Mouse (Mus musculus): ENCODE measurements around the gene Ercc8. TPM values are rescaled to one million over a fixed set of nuclear protein-coding genes. Genes with fewer than 3 reads are reported as not detected.

The Ercc8 gene
- polyA plus RNA-seq, 1 experiment from 2014 or later, result 36.2 TPM

DNA sequence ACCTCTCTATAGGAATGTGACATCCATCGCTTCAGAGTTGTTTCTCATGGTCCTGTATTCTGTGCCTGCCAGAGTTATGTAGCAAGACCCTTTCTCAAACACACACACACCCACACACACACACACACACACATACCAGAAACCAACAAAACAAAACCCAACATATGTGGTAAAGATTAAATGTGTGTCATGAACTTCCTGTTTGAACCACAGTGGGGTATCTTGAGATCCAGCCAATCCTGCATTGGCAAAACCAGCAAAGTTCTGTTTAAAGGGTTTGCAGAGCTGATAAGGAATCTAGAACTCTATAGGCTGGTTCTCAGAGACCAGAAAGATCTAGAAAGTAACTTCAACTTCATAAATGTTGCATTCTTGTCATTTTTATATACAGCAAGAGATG, 11.5 kb downstream of the Ercc8 start:
- H3K4me3 ChIP-seq (ENCODE audit: low read depth, low read length), result no peak overlapping the region
- no peaks in the 10 kb centered on the region for H3K4me1 ChIP-seq (ENCODE audit: control insufficient read depth, insufficient read depth, low read length)
- no peaks in the 10 kb centered on the region for H3K27me3 ChIP-seq (replicated peaks; ENCODE audit: control insufficient read depth, insufficient read depth, low read length)
- H3K9me3 ChIP-seq (replicated peaks; ENCODE audit: control insufficient read depth, low read length), result no peaks in the 10 kb centered on the region
- no peak overlapping the region for H3K9ac ChIP-seq (ENCODE audit: low read length)
- H3K4me2 ChIP-seq (ENCODE audit: low read length), result no peak overlapping the region
- H3K27ac ChIP-seq (ENCODE audit: low read depth, low read length), result no peak overlapping the region
- 94% methylated on average over 1 of the region's 1 CpGs for WGBS
- peaks cover 32% of the 10 kb centered on the region for H3K36me3 ChIP-seq (ENCODE audit: control insufficient read depth, insufficient read depth, low read length)
- ATAC-seq (no peak), DNase-seq (ENCODE audit: low spot score) (no peak)

DNA sequence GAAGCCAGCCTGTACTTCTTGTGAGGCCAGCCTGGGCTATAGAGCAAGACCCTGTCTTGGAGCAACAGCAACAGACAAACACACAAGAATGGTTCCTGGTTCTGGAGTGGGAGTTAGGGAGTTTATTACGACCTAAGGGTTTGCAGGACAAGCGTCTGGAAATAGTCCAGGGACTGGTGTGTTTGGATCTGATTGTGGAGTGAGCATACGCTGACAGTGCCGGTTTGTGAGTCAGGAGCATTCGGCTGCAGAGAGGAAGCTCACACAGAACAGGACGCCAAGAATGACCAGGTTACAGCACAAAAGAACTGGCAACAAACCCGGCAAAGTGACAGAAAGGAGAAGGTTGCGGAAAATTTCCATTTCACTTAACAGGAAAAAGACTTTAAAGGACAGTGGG, 12.0 kb downstream of the Ercc8 start:
- Histone ChIP-seq H3K27me3 (replicated peaks; ENCODE audit: control insufficient read depth, insufficient read depth, low read length) (no peaks in the 10 kb centered on the region), H3K4me2 (ENCODE audit: low read length) (no peak overlapping the region), H3K36me3 (ENCODE audit: control insufficient read depth, insufficient read depth, low read length) (peaks cover 32% of the 10 kb centered on the region), H3K27ac (ENCODE audit: low read depth, low read length) (no peak overlapping the region), H3K9ac (ENCODE audit: low read length) (no peak overlapping the region), H3K4me1 (ENCODE audit: control insufficient read depth, insufficient read depth, low read length) (no peaks in the 10 kb centered on the region), H3K4me3 (ENCODE audit: low read depth, low read length) (no peak overlapping the region), H3K9me3 (replicated peaks; ENCODE audit: control insufficient read depth, low read length) (no peaks in the 10 kb centered on the region)
- WGBS, result 89% methylated on average over 8 of the region's 8 CpGs
- DNase-seq (ENCODE audit: low spot score) (no peak), ATAC-seq (no peak)

DNA sequence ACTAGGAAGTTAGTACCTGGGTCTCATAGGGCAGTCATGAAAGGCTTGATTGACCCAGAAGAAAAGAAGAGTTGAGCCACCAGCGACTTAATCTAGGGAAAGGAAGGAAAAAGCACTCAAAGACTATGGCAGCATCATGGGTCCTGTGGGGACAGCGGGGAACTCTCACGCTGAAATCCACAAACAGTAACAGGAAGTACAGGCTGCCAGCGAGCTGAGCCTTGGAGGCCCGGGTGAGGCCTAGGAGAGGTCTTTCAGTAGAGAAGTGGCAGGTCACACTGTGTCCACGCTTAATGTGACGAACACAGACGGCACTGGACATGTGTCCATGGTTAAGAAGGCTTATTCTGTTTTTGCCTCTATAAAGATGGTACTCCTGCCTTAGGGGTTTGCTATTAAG, 21.1 kb downstream of the Ercc8 start:
- Histone ChIP-seq H3K36me3 (ENCODE audit: control insufficient read depth, insufficient read depth, low read length) (peaks cover 64% of the 10 kb centered on the region), H3K4me2 (ENCODE audit: low read length) (no peak overlapping the region), H3K9me3 (replicated peaks; ENCODE audit: control insufficient read depth, low read length) (no peaks in the 10 kb centered on the region), H3K4me3 (ENCODE audit: low read depth, low read length) (no peak overlapping the region), H3K9ac (ENCODE audit: low read length) (no peak overlapping the region), H3K27ac (ENCODE audit: low read depth, low read length) (no peak overlapping the region), H3K27me3 (replicated peaks; ENCODE audit: control insufficient read depth, insufficient read depth, low read length) (no peaks in the 10 kb centered on the region), H3K4me1 (ENCODE audit: control insufficient read depth, insufficient read depth, low read length) (no peaks in the 10 kb centered on the region)
- 90% methylated on average over 8 of the region's 8 CpGs for WGBS
- no peak for ATAC-seq
- no peak for DNase-seq (ENCODE audit: low spot score)

DNA sequence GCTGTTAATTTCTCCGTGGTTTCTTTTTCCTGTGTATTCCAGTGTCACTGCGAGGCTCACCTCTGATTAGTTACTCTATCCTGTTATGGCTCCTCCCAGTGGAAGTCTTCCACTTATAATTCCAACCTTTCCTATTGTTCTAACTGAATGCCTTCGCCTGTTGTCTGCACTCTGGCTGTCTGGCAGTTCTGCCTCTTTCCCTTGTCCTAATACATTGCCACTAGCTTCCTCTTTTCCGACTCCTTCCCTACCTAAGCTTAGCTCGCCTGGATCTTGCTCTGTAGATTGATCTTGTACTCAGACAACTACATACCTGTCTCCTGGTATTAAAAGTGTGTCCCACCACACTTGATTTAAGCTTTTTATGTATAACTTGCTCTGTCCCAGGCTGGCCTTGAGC, 22.3 kb downstream of the Ercc8 start:
- H3K4me3 ChIP-seq (ENCODE audit: low read depth, low read length), result no peak overlapping the region
- ATAC-seq, result no peak
- no peak overlapping the region for H3K9ac ChIP-seq (ENCODE audit: low read length)
- H3K36me3 ChIP-seq (ENCODE audit: control insufficient read depth, insufficient read depth, low read length), result peaks cover 72% of the 10 kb centered on the region
- H3K4me2 ChIP-seq (ENCODE audit: low read length), result no peak overlapping the region
- no peaks in the 10 kb centered on the region for H3K9me3 ChIP-seq (replicated peaks; ENCODE audit: control insufficient read depth, low read length)
- 87% methylated on average over 5 of the region's 5 CpGs for WGBS
- no peak for DNase-seq (ENCODE audit: low spot score)
- H3K27me3 ChIP-seq (replicated peaks; ENCODE audit: control insufficient read depth, insufficient read depth, low read length), result no peaks in the 10 kb centered on the region
- H3K27ac ChIP-seq (ENCODE audit: low read depth, low read length), result no peak overlapping the region
- no peaks in the 10 kb centered on the region for H3K4me1 ChIP-seq (ENCODE audit: control insufficient read depth, insufficient read depth, low read length)

DNA sequence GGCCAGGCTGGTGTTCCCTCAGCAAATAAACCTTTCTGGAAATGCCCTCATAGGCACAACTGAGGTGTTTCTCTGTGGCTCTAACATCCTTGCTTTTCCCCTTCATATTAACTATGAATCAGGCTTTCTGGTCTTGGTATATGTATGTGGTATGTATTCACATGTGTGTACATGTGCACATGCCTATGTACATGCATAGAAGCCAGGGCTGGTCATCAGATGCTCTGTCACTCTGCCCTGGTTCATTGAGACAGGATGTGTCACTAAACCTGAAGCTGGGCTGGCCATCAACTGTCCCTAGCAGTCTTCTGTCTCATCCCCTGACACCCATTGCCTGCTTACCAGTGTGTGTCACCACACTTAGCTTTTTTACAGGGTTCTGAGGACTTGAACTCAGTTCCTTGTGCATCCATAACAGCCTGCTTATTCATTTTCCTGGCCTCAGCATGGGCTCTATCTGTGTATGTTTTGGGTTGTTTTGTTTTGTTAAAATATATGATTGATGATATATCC, 26.3 kb downstream of the Ercc8 start:
- no peak overlapping the region for H3K27ac ChIP-seq (ENCODE audit: low read depth, low read length)
- H3K9me3 ChIP-seq (replicated peaks; ENCODE audit: control insufficient read depth, low read length), result no peaks in the 10 kb centered on the region
- no peaks in the 10 kb centered on the region for H3K4me1 ChIP-seq (ENCODE audit: control insufficient read depth, insufficient read depth, low read length)
- DNase-seq (ENCODE audit: low spot score) (no peak), ATAC-seq (no peak)
- no peaks in the 10 kb centered on the region for H3K27me3 ChIP-seq (replicated peaks; ENCODE audit: control insufficient read depth, insufficient read depth, low read length)
- H3K9ac ChIP-seq (ENCODE audit: low read length), result no peak overlapping the region
- H3K36me3 ChIP-seq (ENCODE audit: control insufficient read depth, insufficient read depth, low read length), result peaks cover 57% of the 10 kb centered on the region
- H3K4me2 ChIP-seq (ENCODE audit: low read length), result no peak overlapping the region
- no peak overlapping the region for H3K4me3 ChIP-seq (ENCODE audit: low read depth, low read length)

DNA sequence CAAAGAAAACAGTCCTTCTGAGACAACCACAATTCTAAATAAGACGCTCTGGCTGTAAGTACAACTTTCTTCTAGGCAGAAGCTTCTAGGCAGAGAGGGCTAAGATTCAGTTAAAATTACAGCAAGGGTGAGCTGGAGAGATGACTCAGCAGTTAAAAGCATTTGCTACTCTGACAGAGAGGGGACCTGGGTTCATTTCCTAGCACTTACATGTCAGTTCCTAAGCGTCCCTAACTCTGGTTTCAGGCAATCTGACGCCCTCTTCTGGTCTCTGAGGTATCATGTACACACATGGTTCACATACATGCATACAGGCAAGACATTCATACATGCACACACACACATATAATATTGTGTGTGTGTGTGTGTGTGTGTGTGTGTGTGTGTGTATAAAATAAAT, 27.0 kb downstream of the Ercc8 start:
- no peak for ATAC-seq
- WGBS, result 90% methylated on average over 3 of the region's 3 CpGs
- H3K36me3 ChIP-seq (ENCODE audit: control insufficient read depth, insufficient read depth, low read length), result peaks cover 54% of the 10 kb centered on the region

DNA sequence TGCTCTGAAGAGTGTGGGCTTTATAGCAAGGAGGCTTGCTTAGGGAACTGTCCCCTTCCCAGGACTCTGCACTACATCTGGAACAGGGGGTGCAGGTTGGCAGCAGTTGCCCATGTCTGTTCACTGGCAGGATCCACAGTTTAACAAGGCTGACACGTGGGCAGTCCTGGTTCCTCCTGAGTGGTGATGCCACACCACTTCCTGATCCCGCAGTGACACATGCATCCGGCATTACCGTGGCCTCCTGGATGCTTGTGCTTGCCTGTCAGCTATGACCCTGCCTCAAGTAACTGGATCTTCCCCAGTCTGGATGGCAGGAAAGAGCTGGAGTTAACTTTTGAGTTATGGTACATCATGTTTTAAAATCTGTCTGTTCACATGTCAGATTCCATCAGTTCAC, 29.5 kb downstream of the Ercc8 start:
- WGBS, result 95% methylated on average over 4 of the region's 4 CpGs
- H3K9me3 ChIP-seq (replicated peaks; ENCODE audit: control insufficient read depth, low read length), result no peaks in the 10 kb centered on the region
- ATAC-seq (no peak), DNase-seq (ENCODE audit: low spot score) (no peak)
- no peak overlapping the region for H3K4me3 ChIP-seq (ENCODE audit: low read depth, low read length)
- H3K27ac ChIP-seq (ENCODE audit: low read depth, low read length), result no peak overlapping the region
- H3K36me3 ChIP-seq (ENCODE audit: control insufficient read depth, insufficient read depth, low read length), result peaks cover 33% of the 10 kb centered on the region
- no peaks in the 10 kb centered on the region for H3K4me1 ChIP-seq (ENCODE audit: control insufficient read depth, insufficient read depth, low read length)
- H3K4me2 ChIP-seq (ENCODE audit: low read length), result no peak overlapping the region
- H3K27me3 ChIP-seq (replicated peaks; ENCODE audit: control insufficient read depth, insufficient read depth, low read length), result no peaks in the 10 kb centered on the region
- no peak overlapping the region for H3K9ac ChIP-seq (ENCODE audit: low read length)

More for the DNA sequence above, 27.0 kb downstream of the Ercc8 start:
- Histone ChIP-seq H3K9ac (ENCODE audit: low read length) (no peak overlapping the region), H3K27me3 (replicated peaks; ENCODE audit: control insufficient read depth, insufficient read depth, low read length) (no peaks in the 10 kb centered on the region), H3K4me1 (ENCODE audit: control insufficient read depth, insufficient read depth, low read length) (no peaks in the 10 kb centered on the region), H3K27ac (ENCODE audit: low read depth, low read length) (no peak overlapping the region), H3K9me3 (replicated peaks; ENCODE audit: control insufficient read depth, low read length) (no peaks in the 10 kb centered on the region), H3K4me2 (ENCODE audit: low read length) (no peak overlapping the region), H3K4me3 (ENCODE audit: low read depth, low read length) (no peak overlapping the region)
- no peak for DNase-seq (ENCODE audit: low spot score)

DNA sequence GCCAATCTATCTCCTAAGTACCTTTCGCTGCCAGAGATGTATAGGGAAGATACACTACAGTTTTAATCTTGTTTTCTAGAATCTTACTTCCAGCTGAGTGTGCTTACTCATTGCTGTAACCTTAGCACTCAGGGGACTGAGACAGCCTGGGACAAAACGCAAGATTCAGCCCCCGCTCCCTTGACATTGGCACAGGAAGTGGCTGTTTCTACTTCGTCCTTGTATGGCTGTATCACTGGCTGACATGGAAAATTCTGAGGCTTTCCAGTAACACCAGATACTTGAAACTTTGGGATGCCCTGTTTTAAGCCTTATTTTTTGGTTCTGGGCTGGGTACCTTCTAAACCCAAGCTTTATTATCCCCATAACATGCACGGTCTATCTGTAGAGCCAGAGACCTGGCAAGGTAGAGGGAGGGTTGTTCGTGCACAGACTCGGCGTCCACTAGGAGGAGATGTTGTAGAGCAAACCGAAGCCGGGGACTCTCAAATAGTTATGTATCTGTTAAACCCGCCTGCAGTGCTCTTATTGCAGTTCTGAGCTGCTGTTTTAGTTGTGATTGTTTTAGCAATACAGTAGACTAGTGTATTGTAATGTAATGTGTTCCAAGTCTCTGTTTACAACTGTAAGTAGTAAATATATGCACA, 32.7 kb downstream of the Ercc8 start:
- WGBS, result 63% methylated on average over 11 of the region's 11 CpGs
- Histone ChIP-seq H3K9ac (ENCODE audit: low read length) (no peak overlapping the region), H3K36me3 (ENCODE audit: control insufficient read depth, insufficient read depth, low read length) (peaks cover 30% of the 10 kb centered on the region), H3K27me3 (replicated peaks; ENCODE audit: control insufficient read depth, insufficient read depth, low read length) (no peaks in the 10 kb centered on the region), H3K4me3 (ENCODE audit: low read depth, low read length) (no peak overlapping the region), H3K4me2 (ENCODE audit: low read length) (no peak overlapping the region), H3K27ac (ENCODE audit: low read depth, low read length) (no peak overlapping the region), H3K4me1 (ENCODE audit: control insufficient read depth, insufficient read depth, low read length) (no peaks in the 10 kb centered on the region), H3K9me3 (replicated peaks; ENCODE audit: control insufficient read depth, low read length) (no peaks in the 10 kb centered on the region)
- ATAC-seq (peak; percentile 66; the same call in 1 of the 2 replicates), DNase-seq (ENCODE audit: low spot score) (peak; percentile 74)

DNA sequence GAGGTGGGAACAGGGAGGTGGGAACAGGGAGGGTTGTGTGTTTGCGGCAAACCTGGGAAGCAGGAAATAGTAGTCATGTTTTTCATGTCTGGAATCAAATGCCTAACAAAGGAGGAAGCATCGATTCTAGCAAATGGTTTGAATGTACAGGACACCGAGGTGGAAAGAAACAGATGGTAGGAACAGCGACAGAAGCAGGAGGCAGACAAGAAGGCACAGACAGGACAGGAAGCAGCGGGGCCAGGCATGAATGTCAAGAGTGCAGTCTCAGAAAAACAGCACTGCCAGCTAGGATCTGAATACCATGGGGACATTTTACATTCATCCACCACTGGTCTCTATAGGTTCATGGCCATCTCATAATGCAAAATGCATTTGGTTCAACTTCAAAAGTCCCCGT, 36.9 kb downstream of the Ercc8 start:
- Histone ChIP-seq H3K4me2 (ENCODE audit: low read length) (no peak overlapping the region), H3K9me3 (replicated peaks; ENCODE audit: control insufficient read depth, low read length) (no peaks in the 10 kb centered on the region), H3K27me3 (replicated peaks; ENCODE audit: control insufficient read depth, insufficient read depth, low read length) (no peaks in the 10 kb centered on the region), H3K4me1 (ENCODE audit: control insufficient read depth, insufficient read depth, low read length) (no peaks in the 10 kb centered on the region), H3K4me3 (ENCODE audit: low read depth, low read length) (no peak overlapping the region), H3K9ac (ENCODE audit: low read length) (no peak overlapping the region), H3K36me3 (ENCODE audit: control insufficient read depth, insufficient read depth, low read length) (peaks cover 16% of the 10 kb centered on the region), H3K27ac (ENCODE audit: low read depth, low read length) (no peak overlapping the region)
- DNase-seq (ENCODE audit: low spot score), result no peak
- ATAC-seq, result no peak
- 92% methylated on average over 6 of the region's 6 CpGs for WGBS

Data from forebrain, embryonic 14.5 days (tissue).